Mouse (Mus musculus): ENCODE results near the gene Fstl5.

- TF ChIP-seq POLR2A (IDR thresholded peaks at IDR 0.05; ENCODE audit: control insufficient read depth, extremely low read depth, insufficient read depth, low read length, poor library complexity) (no peak), CTCF (IDR thresholded peaks at IDR 0.05; ENCODE audit: borderline replicate concordance, control insufficient read depth, extremely low read depth, insufficient read depth, low read length, poor library complexity) (no peak)
Measured at GRCm38 (mm10) chr3:76467229-76467874, 393.3 kb downstream of the Fstl5 start.
